Mouse (Mus musculus) thymus, adult 2 months (tissue): ENCODE measurements at regions not wholly inside any gene's neighbourhood (a gene's known extent, or its start where the extent isn't known, plus 50 kb on each side); places are given as distances from the start of the nearest gene placed in this dataset.

Experiments
- CTCF ChIP-seq: fragments of 200-500 bp; IDR thresholded peaks from 2 replicates; pipeline ENCODE4 v1.5.1; 2012; ENCODE audit warnings: mild to moderate bottlenecking, control low read depth, low read length, moderate library complexity, borderline replicate concordance; ENCODE audit not compliant: control insufficient read depth, poor library complexity, insufficient read depth; ENCODE audit errors: extremely low read depth
- POLR2A ChIP-seq: fragments of 200-500 bp; IDR thresholded peaks from 2 replicates; pipeline ENCODE4 v1.6.1; 2012; ENCODE audit warnings: mild to moderate bottlenecking, low read length, control low read depth, moderate library complexity; ENCODE audit not compliant: control insufficient read depth, poor library complexity, insufficient read depth; ENCODE audit errors: extremely low read depth

DNA sequence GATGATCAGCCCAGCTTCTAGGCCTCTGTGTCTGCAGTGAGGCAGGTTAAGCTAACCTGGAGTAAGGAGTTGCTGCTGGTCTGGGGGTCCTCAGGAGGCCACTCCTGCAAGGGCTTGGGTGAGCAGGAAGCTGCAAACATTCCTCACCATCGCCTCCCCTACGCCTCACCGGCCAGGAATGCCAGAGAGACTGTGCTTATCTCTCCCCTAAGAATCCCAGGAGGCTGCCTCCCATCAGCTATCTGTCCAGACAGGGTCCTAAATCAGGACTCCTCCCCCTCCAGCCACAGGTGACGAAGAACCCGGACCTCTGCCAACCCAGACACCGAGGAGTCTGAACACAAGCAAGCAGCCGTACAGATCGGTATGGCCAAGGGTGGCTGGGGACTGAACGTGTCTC, 56.8 kb downstream of the Gm26897 start:
- no peak for TF ChIP-seq POLR2A
- TF ChIP-seq CTCF: no peak
